Mouse (Mus musculus): ENCODE measurements around the gene Ralgps2. TPM values are rescaled to one million over a fixed set of nuclear protein-coding genes. Genes with fewer than 3 reads are reported as not detected.

Ralgps2 gene
- polyA plus RNA-seq, 1 experiment from 2014 or later, result 66.0 TPM

DNA sequence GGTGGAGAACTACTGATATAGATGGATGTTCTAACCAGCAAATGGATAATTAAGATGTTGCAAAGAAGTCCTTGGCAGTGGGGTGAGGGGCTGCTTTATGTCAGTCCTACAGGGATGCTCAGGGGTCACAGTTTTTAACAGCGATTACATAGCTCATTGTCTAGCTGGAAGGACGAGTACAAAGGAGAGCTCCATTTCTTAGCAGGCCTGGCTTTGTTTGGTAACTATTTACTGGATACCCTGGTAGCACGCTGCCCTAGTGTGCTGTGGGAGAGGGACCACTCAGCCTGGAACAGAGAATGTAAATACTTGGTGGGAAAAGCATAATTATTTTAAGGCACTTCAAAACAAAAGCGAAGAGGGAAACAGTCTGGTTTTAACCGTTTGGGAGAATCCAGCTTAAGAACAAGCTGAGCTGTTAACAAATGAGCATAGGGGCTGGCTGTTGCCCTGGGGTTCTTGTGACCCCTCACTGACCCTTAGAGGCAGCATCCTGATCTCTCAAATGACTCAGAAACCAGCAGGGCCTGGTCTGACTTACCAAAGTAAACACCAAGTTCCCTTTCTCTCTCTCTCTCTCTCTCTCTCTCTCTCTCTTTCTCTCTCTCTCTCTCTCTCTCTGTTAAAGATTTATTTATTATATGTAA lies 149.5 kb downstream of the Ralgps2 start:
- ATAC-seq (replicated peaks; ENCODE audit: low FRiP score), result no peak
- Histone ChIP-seq H3K36me3 (no peaks in the 10 kb centered on the region), H3K4me2 (no peak overlapping the region), H3K9ac (no peak overlapping the region), H3K27ac (no peak overlapping the region), H3K4me3 (replicated peaks) (no peak overlapping the region), H3K27me3 (no peaks in the 10 kb centered on the region), H3K4me1 (peaks cover 13% of the 10 kb centered on the region; the same call in 1 of the 2 replicates), H3K9me3 (replicated peaks) (no peaks in the 10 kb centered on the region)
- WGBS, result 38% methylated on average over 5 of the region's 5 CpGs

DNA sequence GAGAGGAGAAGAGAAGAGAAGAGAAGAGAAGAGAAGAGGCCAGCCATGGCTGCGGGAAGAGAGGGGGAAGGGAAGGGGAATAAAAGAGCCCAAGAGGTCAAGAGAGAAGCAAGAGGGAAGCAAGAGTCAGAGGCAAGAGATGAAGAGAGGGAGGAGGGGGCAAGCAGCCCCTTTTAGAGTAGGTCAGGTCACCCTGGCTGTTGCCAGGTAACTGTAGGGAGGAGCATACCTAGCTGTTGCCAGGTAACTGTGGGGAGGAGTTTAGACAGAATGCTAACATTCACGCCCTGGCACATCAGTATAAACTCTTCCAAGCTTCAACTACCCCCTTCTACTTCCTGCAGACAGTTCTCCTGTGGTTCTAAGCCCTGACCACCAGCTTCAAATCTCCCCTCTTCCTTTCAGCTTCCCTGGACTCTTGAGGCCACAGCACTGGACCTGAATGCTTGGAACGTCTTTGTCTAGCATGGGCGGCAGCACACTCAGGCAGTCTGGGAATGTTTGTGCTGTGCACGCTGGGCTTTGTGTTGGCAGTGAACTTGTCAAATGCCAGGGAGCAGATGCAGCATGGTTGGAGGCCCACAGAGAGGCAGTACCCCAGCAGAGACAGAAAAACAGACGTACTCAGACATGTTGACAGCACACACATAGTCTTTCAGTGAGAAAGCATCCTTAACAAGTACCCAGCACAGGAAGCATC lies 152.1 kb downstream of the Ralgps2 start:
- no peak overlapping the region for H3K4me3 ChIP-seq (replicated peaks)
- peaks cover 28% of the 10 kb centered on the region for H3K4me1 ChIP-seq
- H3K9me3 ChIP-seq (replicated peaks), result no peaks in the 10 kb centered on the region
- WGBS, result 54% methylated on average over 6 of the region's 6 CpGs
- no peak overlapping the region for H3K4me2 ChIP-seq
- H3K27ac ChIP-seq, result no peak overlapping the region
- H3K9ac ChIP-seq, result no peak overlapping the region
- H3K36me3 ChIP-seq, result no peaks in the 10 kb centered on the region
- H3K27me3 ChIP-seq, result no peaks in the 10 kb centered on the region
- no peak for ATAC-seq (replicated peaks; ENCODE audit: low FRiP score)

DNA sequence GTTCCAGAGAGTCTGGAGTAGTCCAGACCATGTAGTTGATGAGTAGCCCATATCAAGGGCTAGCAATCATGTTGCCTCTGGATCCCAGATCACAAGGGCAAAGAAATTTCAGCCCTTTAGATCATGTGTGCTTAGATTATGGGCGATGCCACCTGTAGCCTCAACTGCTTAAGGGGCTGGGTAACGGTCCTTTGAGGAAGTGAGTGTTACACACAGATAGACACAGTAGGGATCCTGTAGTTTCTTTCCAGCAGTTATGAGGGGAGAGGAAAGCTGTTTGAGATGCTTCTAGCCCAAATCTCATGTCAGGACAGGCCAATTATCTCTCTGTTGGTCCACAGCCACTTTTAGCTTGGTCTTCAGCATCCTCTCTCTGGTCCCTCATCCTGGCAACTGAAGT lies 153.4 kb downstream of the Ralgps2 start:
- H3K36me3 ChIP-seq, result no peaks in the 10 kb centered on the region
- H3K27me3 ChIP-seq, result no peaks in the 10 kb centered on the region
- no peak overlapping the region for H3K4me3 ChIP-seq (replicated peaks)
- 80% methylated on average over 2 of the region's 2 CpGs for WGBS
- H3K4me1 ChIP-seq, result peaks cover 40% of the 10 kb centered on the region
- H3K9me3 ChIP-seq (replicated peaks), result no peaks in the 10 kb centered on the region
- H3K27ac ChIP-seq, result no peak overlapping the region
- no peak overlapping the region for H3K4me2 ChIP-seq
- no peak overlapping the region for H3K9ac ChIP-seq
- no peak for ATAC-seq (replicated peaks; ENCODE audit: low FRiP score)

DNA sequence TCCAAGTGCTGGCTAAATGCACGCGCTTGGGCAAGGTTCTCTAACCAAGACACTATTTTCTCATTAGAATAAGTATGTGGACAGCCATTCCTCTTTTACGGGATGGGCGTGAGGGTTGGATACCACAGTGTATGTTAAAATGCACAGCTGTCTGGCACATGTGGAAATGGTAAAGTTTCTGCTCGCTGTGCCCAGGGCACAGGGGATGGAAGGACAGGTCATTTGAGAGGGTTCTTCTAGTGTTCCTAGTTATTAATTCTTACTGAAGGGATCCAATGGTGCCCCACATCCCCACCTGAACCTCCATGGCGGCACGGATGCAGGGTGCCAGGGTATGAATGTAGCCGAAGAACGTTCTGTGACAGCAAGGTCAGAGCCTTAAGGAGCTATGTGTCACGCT lies 154.5 kb downstream of the Ralgps2 start:
- no peaks in the 10 kb centered on the region for H3K9me3 ChIP-seq (replicated peaks)
- H3K9ac ChIP-seq, result no peak overlapping the region
- no peak overlapping the region for H3K4me3 ChIP-seq (replicated peaks)
- no peak for ATAC-seq (replicated peaks; ENCODE audit: low FRiP score)
- no peak overlapping the region for H3K4me2 ChIP-seq
- WGBS, result 87% methylated on average over 10 of the region's 10 CpGs
- H3K27ac ChIP-seq, result no peak overlapping the region
- H3K36me3 ChIP-seq, result no peaks in the 10 kb centered on the region
- peaks cover 49% of the 10 kb centered on the region for H3K4me1 ChIP-seq
- 0 out of 2 replicates have a peak, but pooled peaks cover 2% of the 10 kb centered on the region for H3K27me3 ChIP-seq

DNA sequence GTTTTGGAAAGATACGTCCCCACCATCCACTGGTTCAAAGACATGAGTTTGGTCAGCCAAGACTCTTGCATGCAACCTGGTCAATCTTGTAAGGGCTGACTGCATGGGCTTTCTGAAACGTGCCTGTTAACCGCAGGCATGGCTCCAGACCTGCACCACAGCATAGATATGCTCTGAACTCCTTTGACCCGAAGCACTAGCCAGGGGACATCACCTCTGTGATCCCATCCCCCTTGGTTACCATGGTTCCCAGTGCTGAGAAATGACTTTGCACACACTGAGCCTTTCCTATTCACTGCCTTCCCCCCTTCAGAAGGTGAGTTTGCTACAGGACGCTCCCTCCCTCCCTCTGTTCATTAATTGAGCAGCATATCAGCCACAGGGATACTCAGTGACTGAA lies 155.3 kb downstream of the Ralgps2 start:
- 64% methylated on average over 5 of the region's 5 CpGs for WGBS
- H3K4me2 ChIP-seq, result no peak overlapping the region
- peaks cover 54% of the 10 kb centered on the region for H3K4me1 ChIP-seq
- H3K9me3 ChIP-seq (replicated peaks), result no peaks in the 10 kb centered on the region
- H3K27ac ChIP-seq, result no peak overlapping the region
- H3K27me3 ChIP-seq, result 0 out of 2 replicates have a peak, but pooled peaks cover 4% of the 10 kb centered on the region
- no peak for ATAC-seq (replicated peaks; ENCODE audit: low FRiP score)
- no peak overlapping the region for H3K4me3 ChIP-seq (replicated peaks)
- no peaks in the 10 kb centered on the region for H3K36me3 ChIP-seq
- no peak overlapping the region for H3K9ac ChIP-seq

DNA sequence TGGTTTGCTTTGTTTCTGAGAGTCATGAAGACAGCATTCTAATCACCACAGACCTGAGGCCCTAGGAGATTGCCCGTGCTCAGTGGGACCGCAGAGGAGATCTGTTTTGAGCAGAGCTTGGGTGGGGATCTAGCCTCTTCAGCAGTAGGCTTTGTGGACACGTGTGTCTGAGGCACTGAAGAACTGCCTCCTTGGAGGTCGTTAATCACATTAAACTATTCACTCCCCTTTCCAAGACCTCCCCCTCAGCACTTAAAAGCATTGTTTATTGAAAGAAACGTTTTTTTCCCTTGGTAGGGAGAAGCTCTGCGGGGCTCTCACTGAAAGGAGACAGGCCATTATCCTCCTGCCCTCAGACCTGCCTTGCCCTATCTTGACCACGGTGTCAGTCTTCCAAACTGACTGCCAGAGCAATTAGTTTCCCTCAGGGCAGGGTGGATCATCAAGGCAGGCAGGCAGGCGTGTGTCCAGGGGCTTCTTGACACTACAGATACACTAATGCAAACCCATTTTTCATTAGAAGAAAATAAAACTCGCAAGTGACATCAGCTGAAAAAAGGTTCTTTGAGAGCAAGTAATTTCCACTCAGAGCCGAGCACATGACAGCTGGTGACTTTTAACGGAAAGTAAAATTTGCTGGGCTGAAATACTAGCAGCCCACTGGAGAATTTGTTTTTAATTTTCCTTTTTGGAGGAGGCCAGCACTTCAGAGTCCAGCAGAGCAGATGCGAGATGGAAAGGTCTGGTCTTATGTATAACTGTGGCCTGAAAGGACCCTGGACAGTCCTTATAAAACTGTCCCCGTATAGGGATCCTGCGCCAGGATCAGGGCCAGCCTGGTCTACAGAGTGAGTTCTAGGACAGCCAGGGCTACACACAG lies 157.2 kb downstream of the Ralgps2 start:
- Histone ChIP-seq H3K9ac (no peak overlapping the region), H3K36me3 (no peaks in the 10 kb centered on the region), H3K27me3 (0 out of 2 replicates have a peak, but pooled peaks cover 4% of the 10 kb centered on the region), H3K9me3 (replicated peaks) (no peaks in the 10 kb centered on the region), H3K4me3 (replicated peaks) (no peak overlapping the region), H3K4me2 (no peak overlapping the region), H3K4me1 (peaks cover 64% of the 10 kb centered on the region), H3K27ac (peak overlapping the region; percentile 84)
- WGBS, result 21% methylated on average over 14 of the region's 14 CpGs
- peak; percentile 33 for ATAC-seq (replicated peaks; ENCODE audit: low FRiP score)

DNA sequence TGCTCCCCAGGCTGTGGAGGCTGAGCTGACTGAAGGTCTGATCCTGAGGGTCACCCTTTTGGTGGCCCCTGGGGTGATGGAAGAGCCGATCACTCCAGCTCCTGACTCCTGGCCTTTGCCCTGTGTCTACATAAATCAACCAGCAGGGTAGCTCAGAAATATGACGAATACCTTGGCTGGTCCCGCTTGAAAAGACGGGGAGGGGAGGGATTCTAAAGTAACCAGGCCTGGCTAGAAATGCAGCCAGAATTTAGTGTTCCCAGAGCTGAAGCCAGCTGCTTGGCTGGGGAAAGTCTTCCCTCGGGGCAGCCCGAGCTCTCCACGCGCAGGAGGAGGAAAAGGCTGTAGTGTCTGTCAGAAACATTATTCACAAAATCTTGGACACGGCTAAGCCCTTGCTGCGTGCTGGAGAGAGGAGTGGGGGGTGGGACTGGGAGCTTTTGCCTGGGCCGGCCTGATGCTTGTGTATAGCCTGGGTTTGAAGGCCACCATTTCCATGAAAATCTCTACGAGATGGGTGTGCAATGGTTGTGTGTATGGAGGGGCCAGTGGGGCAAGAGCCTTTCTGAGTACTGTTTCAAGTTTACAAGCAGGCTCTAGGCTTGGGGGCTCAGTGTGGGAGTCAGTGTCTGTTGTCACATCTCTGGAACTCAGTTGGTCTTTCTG lies 158.2 kb downstream of the Ralgps2 start:
- 13% methylated on average over 12 of the region's 12 CpGs for WGBS
- H3K9me3 ChIP-seq (replicated peaks), result no peaks in the 10 kb centered on the region
- no peak overlapping the region for H3K4me3 ChIP-seq (replicated peaks)
- H3K27me3 ChIP-seq, result 0 out of 2 replicates have a peak, but pooled peaks cover 4% of the 10 kb centered on the region
- H3K36me3 ChIP-seq, result no peaks in the 10 kb centered on the region
- no peak overlapping the region for H3K9ac ChIP-seq
- H3K27ac ChIP-seq, result peak overlapping the region; percentile 84
- H3K4me1 ChIP-seq, result peaks cover 65% of the 10 kb centered on the region
- peak; percentile 49 for ATAC-seq (replicated peaks; ENCODE audit: low FRiP score)
- H3K4me2 ChIP-seq, result peak overlapping the region; percentile 22; the same call in 1 of the 2 replicates

DNA sequence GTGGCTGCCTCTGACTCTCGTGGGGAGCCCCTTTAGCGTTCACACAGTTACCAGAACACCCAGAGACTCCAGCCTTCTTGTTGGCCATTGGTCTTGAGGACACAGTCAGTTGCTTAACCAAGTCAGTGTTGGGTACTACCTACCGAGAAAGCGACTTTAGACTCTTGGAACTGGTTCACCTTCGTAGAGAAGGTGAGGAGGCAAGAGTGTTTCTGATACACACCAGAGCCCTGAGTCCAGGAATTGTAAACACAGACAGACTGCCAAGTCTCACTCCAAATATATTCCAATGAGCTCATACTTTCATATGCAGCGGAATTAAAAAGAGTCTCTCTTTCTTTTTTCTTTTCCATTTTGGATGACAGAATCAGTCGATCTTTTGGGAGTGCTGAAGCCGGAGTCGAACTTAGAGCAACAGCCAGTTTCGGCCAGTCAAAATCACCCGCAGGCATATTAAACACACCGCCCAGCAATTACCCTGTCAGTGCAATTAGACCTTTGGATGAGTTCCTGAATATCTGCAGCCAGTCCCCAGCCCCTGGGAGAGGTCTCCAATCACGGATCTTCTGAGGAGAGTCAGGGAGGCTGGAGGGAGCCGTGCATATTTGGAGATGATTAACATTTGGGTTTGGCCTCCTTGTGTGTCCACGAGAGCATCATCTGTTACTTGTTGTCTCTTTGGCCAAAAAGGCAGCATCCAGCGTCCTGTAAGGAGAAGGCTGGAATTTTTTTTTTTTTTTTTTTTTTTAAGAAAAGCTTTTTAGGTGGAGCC lies 159.0 kb downstream of the Ralgps2 start:
- no peak for ATAC-seq (replicated peaks; ENCODE audit: low FRiP score)
- peak overlapping the region; percentile 22; the same call in 1 of the 2 replicates for H3K4me2 ChIP-seq
- WGBS, result 51% methylated on average over 16 of the region's 16 CpGs

DNA sequence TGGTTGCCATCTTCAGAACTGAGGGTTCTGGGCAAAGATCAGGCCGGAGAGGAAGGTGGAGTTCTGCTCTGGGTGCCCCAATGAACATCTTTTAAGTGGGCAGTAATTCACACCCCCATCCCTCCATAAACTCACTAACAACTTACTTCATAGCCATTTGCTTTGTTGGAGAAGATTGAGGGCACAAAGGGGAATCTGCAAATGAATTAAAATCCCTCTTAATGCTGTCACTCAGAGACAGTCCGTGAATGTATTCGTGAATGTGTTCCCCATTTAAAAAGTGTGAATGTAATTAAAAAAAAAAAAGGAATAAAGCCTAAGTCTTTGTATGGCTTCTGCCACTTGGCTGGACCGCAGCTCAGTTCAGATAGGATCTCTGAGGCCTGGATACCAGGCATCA lies 159.8 kb downstream of the Ralgps2 start:
- Histone ChIP-seq H3K27me3 (0 out of 2 replicates have a peak, but pooled peaks cover 4% of the 10 kb centered on the region), H3K4me3 (replicated peaks) (no peak overlapping the region), H3K4me1 (peaks cover 79% of the 10 kb centered on the region), H3K9me3 (replicated peaks) (no peaks in the 10 kb centered on the region), H3K27ac (peak overlapping the region; percentile 84), H3K9ac (no peak overlapping the region), H3K4me2 (no peak overlapping the region), H3K36me3 (no peaks in the 10 kb centered on the region)
- WGBS, result 43% methylated on average over 4 of the region's 4 CpGs
- ATAC-seq (replicated peaks; ENCODE audit: low FRiP score), result no peak

More for the DNA sequence above, 159.0 kb downstream of the Ralgps2 start:
- no peaks in the 10 kb centered on the region for H3K9me3 ChIP-seq (replicated peaks)
- peaks cover 72% of the 10 kb centered on the region for H3K4me1 ChIP-seq
- no peaks in the 10 kb centered on the region for H3K36me3 ChIP-seq
- H3K27me3 ChIP-seq, result 0 out of 2 replicates have a peak, but pooled peaks cover 4% of the 10 kb centered on the region
- H3K27ac ChIP-seq, result peak overlapping the region; percentile 84
- H3K4me3 ChIP-seq (replicated peaks), result no peak overlapping the region
- no peak overlapping the region for H3K9ac ChIP-seq

DNA sequence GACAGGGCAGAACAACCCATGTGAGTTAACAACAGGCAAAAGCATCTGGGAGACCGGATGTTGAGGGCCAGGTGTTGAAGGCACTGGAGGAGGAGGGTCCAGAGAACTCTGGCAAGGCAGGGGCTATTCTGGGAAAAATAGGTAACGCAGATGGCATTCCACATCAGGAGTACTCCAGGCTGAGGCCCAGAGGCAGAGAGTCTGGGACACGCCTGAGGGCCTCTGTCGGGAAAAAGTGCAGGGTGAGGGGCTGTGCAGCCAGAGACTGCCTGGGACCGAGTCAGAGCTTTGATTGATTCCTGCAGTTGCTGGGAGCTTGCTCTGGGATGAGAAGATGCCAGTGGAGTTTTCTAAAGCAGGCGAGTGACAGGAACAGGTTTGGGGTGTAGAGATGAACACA lies 160.4 kb downstream of the Ralgps2 start:
- Histone ChIP-seq H3K9me3 (replicated peaks) (no peaks in the 10 kb centered on the region), H3K27me3 (0 out of 2 replicates have a peak, but pooled peaks cover 4% of the 10 kb centered on the region), H3K4me1 (peaks cover 75% of the 10 kb centered on the region), H3K27ac (peak overlapping the region; percentile 77), H3K36me3 (no peaks in the 10 kb centered on the region), H3K4me3 (replicated peaks) (no peak overlapping the region), H3K4me2 (no peak overlapping the region), H3K9ac (no peak overlapping the region)
- 26% methylated on average over 6 of the region's 6 CpGs for WGBS
- 0 out of 2 replicates have a peak, but pooled peaks have one; percentile 30 for ATAC-seq (replicated peaks; ENCODE audit: low FRiP score)

DNA sequence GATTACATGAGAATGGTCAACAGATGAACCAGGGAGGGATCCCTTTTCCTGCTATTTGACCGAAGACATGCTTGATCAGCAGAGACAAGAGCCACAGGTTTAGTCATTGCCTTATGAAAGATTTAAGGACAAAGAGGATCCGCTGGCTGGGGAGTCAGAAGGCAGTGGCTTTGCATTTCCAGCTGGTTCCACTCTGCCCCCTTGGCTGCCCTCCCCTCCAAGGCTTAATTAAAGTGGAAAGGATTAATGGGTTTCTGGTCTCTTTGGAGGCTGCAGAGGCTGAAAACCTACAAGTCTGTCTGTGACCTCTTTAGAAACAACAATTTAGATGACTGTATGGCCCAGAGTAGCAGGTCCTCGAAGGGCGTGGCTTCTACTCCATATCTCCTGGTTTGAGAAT lies 161.5 kb downstream of the Ralgps2 start:
- 34% methylated on average over 4 of the region's 4 CpGs for WGBS
- peak overlapping the region; percentile 77 for H3K27ac ChIP-seq

More for the DNA sequence above, 161.5 kb downstream of the Ralgps2 start:
- 0 out of 2 replicates have a peak, but pooled peaks cover 4% of the 10 kb centered on the region for H3K27me3 ChIP-seq
- H3K9me3 ChIP-seq (replicated peaks), result no peaks in the 10 kb centered on the region
- no peaks in the 10 kb centered on the region for H3K36me3 ChIP-seq
- no peak overlapping the region for H3K9ac ChIP-seq
- peaks cover 71% of the 10 kb centered on the region for H3K4me1 ChIP-seq
- ATAC-seq (replicated peaks; ENCODE audit: low FRiP score), result peak; percentile 3; the same call in 1 of the 2 replicates
- H3K4me3 ChIP-seq (replicated peaks), result no peak overlapping the region
- no peak overlapping the region for H3K4me2 ChIP-seq

All from kidney, embryonic 15.5 days (tissue).